Mouse (Mus musculus) urinary bladder, postnatal 25 days (tissue): ENCODE data around the gene Emc10.

Experiments
- DNase-seq: peaks from one replicate; pipeline ENCODE4 v3.0.0; 2022; ENCODE audit warnings: low spot score

Gene Emc10

GRCm38 (mm10) chr7:44495992-44496770, at the start of gene Emc10, which contains the start of gene Fam71e1:
Gene Emc10 (minus strand): TSS chr7:44496529.
Gene Fam71e1 (plus strand): TSS chr7:44496581.
- peak; percentile 96 for DNase-seq

- no peak for DNase-seq
These were observed 46.7 kb upstream of the Emc10 start for GRCm38 (mm10) chr7:44543071-44543470.

- DNase-seq = no peak
These were observed 46.2 kb upstream of the Emc10 start for GRCm38 (mm10) chr7:44542555-44542954.

GRCm38 (mm10) chr7:44538756-44539624, 42.7 kb upstream of the Emc10 start:
- DNase-seq = no peak

- no peak for DNase-seq
These were observed 41.2 kb upstream of the Emc10 start for GRCm38 (mm10) chr7:44537496-44537895.

GRCm38 (mm10) chr7:44537009-44537408, 40.7 kb upstream of the Emc10 start:
- no peak for DNase-seq

- no peak for DNase-seq
These were observed 40.2 kb upstream of the Emc10 start for GRCm38 (mm10) chr7:44536590-44536968.

- no peak for DNase-seq
These were observed 39.6 kb upstream of the Emc10 start for GRCm38 (mm10) chr7:44535657-44536589.

GRCm38 (mm10) chr7:44534656-44535441, 38.5 kb upstream of the Emc10 start:
- no peak for DNase-seq

GRCm38 (mm10) chr7:44534242-44534641, 37.9 kb upstream of the Emc10 start:
- DNase-seq = no peak

GRCm38 (mm10) chr7:44533746-44534045, 37.4 kb upstream of the Emc10 start:
- no peak for DNase-seq

GRCm38 (mm10) chr7:44532918-44533745, 36.8 kb upstream of the Emc10 start:
- no peak for DNase-seq

- DNase-seq = no peak
These were observed 35.8 kb upstream of the Emc10 start, which contains the start of gene Spib for GRCm38 (mm10) chr7:44531946-44532732. Gene Spib (minus strand): TSS chr7:44532071.

GRCm38 (mm10) chr7:44531207-44531606, 34.9 kb upstream of the Emc10 start:
- no peak for DNase-seq

GRCm38 (mm10) chr7:44530507-44530906, 34.2 kb upstream of the Emc10 start:
- no peak for DNase-seq

GRCm38 (mm10) chr7:44529518-44529917, 33.2 kb upstream of the Emc10 start:
- no peak for DNase-seq

- DNase-seq = peak; percentile 53
These were observed 31.4 kb upstream of the Emc10 start for GRCm38 (mm10) chr7:44527483-44528398.

- no peak for DNase-seq
These were observed 30.3 kb upstream of the Emc10 start for GRCm38 (mm10) chr7:44526414-44527154.
